ENCODE assay signal across 8 mouse cellular contexts in the genomic region with DNA sequence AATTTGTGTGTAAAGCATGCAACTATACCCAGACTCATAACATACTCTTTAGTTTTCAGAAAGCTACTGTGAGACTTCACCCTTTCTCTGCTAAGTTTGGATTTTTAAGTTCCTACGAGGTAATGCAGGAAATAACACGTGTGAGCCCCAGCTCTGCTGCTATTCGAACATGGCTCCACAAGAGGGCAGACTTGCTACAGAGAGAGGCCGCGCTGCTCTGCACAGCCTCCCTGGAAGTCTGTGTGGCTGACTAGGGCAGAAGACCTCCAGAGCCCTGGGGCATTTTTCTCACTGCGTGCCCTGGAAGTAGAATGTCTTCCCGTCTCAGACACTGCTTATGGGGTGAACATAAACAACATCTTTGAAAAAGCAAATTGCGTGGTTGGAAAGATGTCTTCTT.
DNase-seq lines count a peak whose midpoint lies in the region; ATAC-seq and TF ChIP-seq lines count a peak whose summit lies in the region.

No protein-coding gene starts in this region.

- H3K4me3 ChIP-seq in heart, postnatal 0 days (ENCODE audit: low read depth, low read length): no peak overlapping the region
- no peak overlapping the region for H3K4me3 ChIP-seq in heart, embryonic 12.5 days
- H3K4me3 ChIP-seq in forebrain, embryonic 11.5 days (ENCODE audit: low read depth, low read length): no peak overlapping the region
- H3K4me3 ChIP-seq in intestine, embryonic 15.5 days (replicated peaks): no peak overlapping the region
- no peak overlapping the region for H3K4me3 ChIP-seq in midbrain, postnatal 0 days (ENCODE audit: low read depth, low read length)

- intact Hi-C loops in left cerebral cortex, postnatal 25 days (cut with DNase I): no loop called here

- H3K9me3 ChIP-seq in heart, postnatal 0 days (replicated peaks; ENCODE audit: control insufficient read depth, low read length): no peaks in the 10 kb centered on the region
- no peaks in the 10 kb centered on the region for H3K9me3 ChIP-seq in heart, embryonic 12.5 days (replicated peaks)
- H3K9me3 ChIP-seq in forebrain, embryonic 11.5 days (ENCODE audit: control insufficient read depth, low read length): no peaks in the 10 kb centered on the region
- no peaks in the 10 kb centered on the region for H3K9me3 ChIP-seq in intestine, embryonic 15.5 days
- no peaks in the 10 kb centered on the region for H3K9me3 ChIP-seq in midbrain, postnatal 0 days (ENCODE audit: low read length)

- no peak overlapping the region for H3K4me2 ChIP-seq in heart, postnatal 0 days (ENCODE audit: low read depth, low read length)
- no peak overlapping the region for H3K4me2 ChIP-seq in heart, embryonic 12.5 days
- no peak overlapping the region for H3K4me2 ChIP-seq in forebrain, embryonic 11.5 days (ENCODE audit: low read depth, low read length, severe bottlenecking)
- no peak overlapping the region for H3K4me2 ChIP-seq in intestine, embryonic 15.5 days (replicated peaks)
- H3K4me2 ChIP-seq in midbrain, postnatal 0 days (ENCODE audit: low read depth, low read length, poor library complexity, severe bottlenecking): no peak overlapping the region

- peak; percentile 33 for DNase-seq in heart, postnatal 0 days (ENCODE audit: low spot score)
- DNase-seq in brain, embryonic 18.5 days (ENCODE audit: low read depth, low spot score): peak; percentile 32
- peak; percentile 84 for DNase-seq in forebrain, embryonic 11.5 days (ENCODE audit: low spot score)
- peak; percentile 55 to 69 for DNase-seq in left cerebral cortex, postnatal 25 days (ENCODE audit: low spot score in 2 of 2)
- peak; percentile 84 for DNase-seq in midbrain, postnatal 0 days (ENCODE audit: low spot score)
- peak; percentile 5 for DNase-seq in thymus, postnatal 14 days

- peak; percentile 79 for TF ChIP-seq CTCF in heart, postnatal 0 days (IDR thresholded peaks at IDR 0.05; ENCODE audit: low read depth)
- TF ChIP-seq CTCF in midbrain, postnatal 0 days (IDR thresholded peaks at IDR 0.05): peak; percentile 90

- TF ChIP-seq EP300 in heart, postnatal 0 days (IDR thresholded peaks at IDR 0.05; ENCODE audit: low read depth): no peak

- no peaks in the 10 kb centered on the region for H3K4me1 ChIP-seq in heart, postnatal 0 days (ENCODE audit: control insufficient read depth, insufficient read depth)
- no peaks in the 10 kb centered on the region for H3K4me1 ChIP-seq in heart, embryonic 12.5 days (replicated peaks)
- no peaks in the 10 kb centered on the region for H3K4me1 ChIP-seq in forebrain, embryonic 11.5 days (replicated peaks; ENCODE audit: control insufficient read depth, insufficient read depth, low read length)
- no peaks in the 10 kb centered on the region for H3K4me1 ChIP-seq in intestine, embryonic 15.5 days (replicated peaks)
- no peaks in the 10 kb centered on the region for H3K4me1 ChIP-seq in midbrain, postnatal 0 days (ENCODE audit: insufficient read depth, low read length)

- H3K36me3 ChIP-seq in heart, postnatal 0 days (replicated peaks; ENCODE audit: control insufficient read depth, insufficient read depth, low read length): no peaks in the 10 kb centered on the region
- H3K36me3 ChIP-seq in heart, embryonic 12.5 days: no peaks in the 10 kb centered on the region
- no peaks in the 10 kb centered on the region for H3K36me3 ChIP-seq in forebrain, embryonic 11.5 days (ENCODE audit: control insufficient read depth, insufficient read depth, low read length)
- H3K36me3 ChIP-seq in intestine, embryonic 15.5 days: no peaks in the 10 kb centered on the region
- no peaks in the 10 kb centered on the region for H3K36me3 ChIP-seq in midbrain, postnatal 0 days (ENCODE audit: insufficient read depth, low read length)

- H3K27ac ChIP-seq in heart, postnatal 0 days (ENCODE audit: low read depth): no peak overlapping the region
- no peak overlapping the region for H3K27ac ChIP-seq in heart, embryonic 12.5 days (ENCODE audit: poor library complexity, severe bottlenecking)
- no peak overlapping the region for H3K27ac ChIP-seq in forebrain, embryonic 11.5 days (ENCODE audit: low read depth, low read length)
- H3K27ac ChIP-seq in intestine, embryonic 15.5 days: no peak overlapping the region
- H3K27ac ChIP-seq in midbrain, postnatal 0 days (ENCODE audit: low read depth, low read length): no peak overlapping the region

- ATAC-seq in heart, postnatal 0 days (ENCODE audit: insufficient read depth, low read depth): no peak
- no peak for ATAC-seq in heart, embryonic 12.5 days (ENCODE audit: insufficient number of reproducible peaks, low FRiP score)
- ATAC-seq in forebrain, embryonic 11.5 days (replicated peaks; ENCODE audit: low FRiP score): peak; percentile 84
- peak; percentile 76 for ATAC-seq in intestine, embryonic 15.5 days
- peak; percentile 79; the same call in 1 of the 2 replicates for ATAC-seq in midbrain, postnatal 0 days (ENCODE audit: low FRiP score)

- no peaks in the 10 kb centered on the region for H3K27me3 ChIP-seq in heart, postnatal 0 days (ENCODE audit: control insufficient read depth, insufficient read depth, low read length)
- no peaks in the 10 kb centered on the region for H3K27me3 ChIP-seq in heart, embryonic 12.5 days (replicated peaks)
- H3K27me3 ChIP-seq in forebrain, embryonic 11.5 days (ENCODE audit: control insufficient read depth, insufficient read depth, low read length): no peaks in the 10 kb centered on the region
- no peaks in the 10 kb centered on the region for H3K27me3 ChIP-seq in intestine, embryonic 15.5 days (replicated peaks)
- no peaks in the 10 kb centered on the region for H3K27me3 ChIP-seq in midbrain, postnatal 0 days (ENCODE audit: insufficient read depth, low read length)

- 16% methylated on average over 8 of the region's 8 CpGs for WGBS in heart, postnatal 0 days
- WGBS in heart, embryonic 12.5 days: 15% methylated on average over 8 of the region's 8 CpGs
- 14% methylated on average over 8 of the region's 8 CpGs for WGBS in forebrain, embryonic 11.5 days
- WGBS in intestine, embryonic 15.5 days: 13% methylated on average over 8 of the region's 8 CpGs
- WGBS in midbrain, postnatal 0 days: 11% methylated on average over 8 of the region's 8 CpGs

- H3K9ac ChIP-seq in heart, postnatal 0 days (replicated peaks; ENCODE audit: low read depth, low read length): no peak overlapping the region
- H3K9ac ChIP-seq in heart, embryonic 12.5 days: no peak overlapping the region
- no peak overlapping the region for H3K9ac ChIP-seq in forebrain, embryonic 11.5 days (ENCODE audit: low read length)
- no peak overlapping the region for H3K9ac ChIP-seq in intestine, embryonic 15.5 days
- H3K9ac ChIP-seq in midbrain, postnatal 0 days (replicated peaks; ENCODE audit: low read length, poor library complexity, severe bottlenecking): no peak overlapping the region

Comparison
In these comparisons a context has a peak if more than half of its experiments do, and no peak if none do; other contexts are left out.
1. ATAC-seq: peak in forebrain, embryonic 11.5 days (single experiment), intestine, embryonic 15.5 days (single experiment) and midbrain, postnatal 0 days (single experiment); none in heart, postnatal 0 days (single experiment) and heart, embryonic 12.5 days (single experiment).
2. DNase-seq: peak in every context shown above with its lines; median percentile 84 in forebrain, embryonic 11.5 days; 84 in midbrain, postnatal 0 days; 62 in left cerebral cortex, postnatal 25 days; 33 in heart, postnatal 0 days; 32 in brain, embryonic 18.5 days; 5 in thymus, postnatal 14 days.